Mouse (Mus musculus) heart, postnatal 0 days (tissue): ENCODE measurements at regions not wholly inside any gene's neighbourhood (a gene's known extent, or its start where the extent isn't known, plus 50 kb on each side); places are given as distances from the start of the nearest gene placed in this dataset.
A peak's percentile ranks its signal among the peaks of the same experiment; 100 is the strongest.
"Not testable (repeated sequence)": the region's sequence is repeated elsewhere in the genome, so short reads cannot be mapped to it uniquely, and the experiment has no call there.

Experiments used
- ATAC-seq: fragments of 200-750 bp; cut with Nextera tagmentation; 2 replicates; pipeline ENCODE4 v1.8.0; 2017; ENCODE audit warnings: low read depth, moderate number of reproducible peaks, moderate library complexity; ENCODE audit not compliant: insufficient read depth
- DNase-seq: peaks from one replicate; pipeline ENCODE4 v3.0.0-alpha.2; 2016; ENCODE audit warnings: low spot score
- H3K27ac ChIP-seq: fragments of 300-500 bp; sonication (generic); 2 replicates; pipeline ENCODE4 v1.5.1; 2014; ENCODE audit warnings: low read depth, mild to moderate bottlenecking
- H3K27me3 ChIP-seq: fragments of 300-500 bp; sonication (generic); 2 replicates; pipeline ENCODE4 v1.6.1; 2014; ENCODE audit warnings: low read length, mixed read lengths; ENCODE audit not compliant: control insufficient read depth, insufficient read depth
- H3K36me3 ChIP-seq: fragments of 300-500 bp; sonication (generic); replicated peaks from 2 replicates; pipeline ENCODE4 v1.6.1; 2014; ENCODE audit warnings: low read length, mixed read lengths; ENCODE audit not compliant: control insufficient read depth, insufficient read depth
- H3K4me1 ChIP-seq: fragments of 300-500 bp; sonication (generic); 2 replicates; pipeline ENCODE4 v1.6.1; 2014; ENCODE audit warnings: antibody characterized with exemption; ENCODE audit not compliant: control insufficient read depth, insufficient read depth
- H3K4me2 ChIP-seq: fragments of 300-500 bp; sonication (generic); 2 replicates; pipeline ENCODE4 v1.6.1; 2014; ENCODE audit warnings: low read depth, mild to moderate bottlenecking, low read length, moderate library complexity
- H3K4me3 ChIP-seq: fragments of 300-500 bp; sonication (generic); 2 replicates; pipeline ENCODE4 v1.5.1; 2014; ENCODE audit warnings: low read depth, low read length
- H3K9ac ChIP-seq: fragments of 300-500 bp; sonication (generic); replicated peaks from 2 replicates; pipeline ENCODE4 v1.6.1; 2014; ENCODE audit warnings: low read depth, low read length, mixed read lengths
- H3K9me3 ChIP-seq: fragments of 300-500 bp; sonication (generic); replicated peaks from 2 replicates; pipeline ENCODE4 v1.6.1; 2016; ENCODE audit warnings: low read length; ENCODE audit not compliant: control insufficient read depth
- CTCF ChIP-seq: IDR thresholded peaks from 2 replicates; pipeline ENCODE4 v1.5.1; 2016; ENCODE audit warnings: antibody characterized with exemption, control low read depth, low read depth
- EP300 ChIP-seq: IDR thresholded peaks from 2 replicates; pipeline ENCODE4 v1.6.1; 2016; ENCODE audit warnings: antibody characterized with exemption, low read depth
- WGBS: fragments of 180-500 bp; shearing (Covaris S2); extraction: QIAGEN DNeasy Blood & Tissue Kit; methylation state at CpG from one replicate; pipeline ENCODE4 v1.1.7; 2014; 5-methylcytosine and 5-hydroxymethylcytosine counted together

DNA sequence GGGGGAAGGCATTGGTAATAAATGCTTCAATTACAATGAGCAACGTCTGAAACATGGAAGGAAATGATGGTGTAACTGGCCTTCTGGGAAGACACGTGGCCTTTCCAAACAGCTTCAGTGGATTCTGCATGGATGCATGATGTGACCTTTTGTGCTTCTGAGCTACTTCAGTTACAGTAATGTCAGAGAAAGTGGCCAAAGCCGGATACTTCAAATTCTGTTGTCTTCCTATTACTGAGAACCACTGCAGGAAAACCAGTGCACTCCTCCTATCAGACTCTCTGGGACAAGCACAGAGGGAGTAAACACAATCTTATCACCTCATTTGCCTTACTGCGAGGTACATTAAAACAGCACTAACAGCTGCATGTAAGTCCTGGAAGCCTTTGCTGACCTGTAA, 113.0 kb upstream of the Cnksr3 start:
- DNase-seq (no peak), ATAC-seq (no peak)
- Histone ChIP-seq H3K9me3 (no peaks in the 10 kb centered on the region), H3K27ac (no peak overlapping the region), H3K36me3 (no peaks in the 10 kb centered on the region), H3K9ac (no peak overlapping the region), H3K4me3 (no peak overlapping the region), H3K4me2 (no peak overlapping the region), H3K4me1 (no peaks in the 10 kb centered on the region), H3K27me3 (no peaks in the 10 kb centered on the region)
- TF ChIP-seq EP300 (no peak), CTCF (no peak)
- WGBS, result 34% methylated on average over 4 of the region's 4 CpGs

DNA sequence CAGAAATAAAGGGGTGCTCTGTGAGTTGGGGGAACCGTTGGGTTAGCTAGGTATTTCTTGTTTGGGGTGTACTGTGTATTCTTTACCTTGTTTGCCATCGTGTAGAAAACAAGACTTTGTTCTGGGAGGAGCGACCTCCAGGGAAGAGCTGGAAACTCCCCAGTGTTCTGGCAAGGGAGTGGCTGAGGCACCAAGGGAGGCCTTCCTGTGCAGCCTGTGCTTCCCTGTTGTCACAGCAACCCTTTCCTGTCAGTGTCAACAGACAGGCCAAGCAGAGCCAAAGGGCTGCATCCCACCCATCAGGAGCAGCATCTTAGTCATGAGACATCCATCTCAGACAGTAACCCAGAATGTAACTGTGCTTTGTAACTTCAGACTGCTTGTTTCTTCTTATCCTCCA, 111.2 kb upstream of the Cnksr3 start:
- ATAC-seq (peak; percentile 75; the same call in 1 of the 2 replicates), DNase-seq (peak; percentile 54)
- 21% methylated on average over 3 of the region's 3 CpGs for whole genome bisulfite sequencing
- Histone ChIP-seq H3K27me3 (no peaks in the 10 kb centered on the region), H3K9me3 (no peaks in the 10 kb centered on the region), H3K36me3 (no peaks in the 10 kb centered on the region), H3K27ac (no peak overlapping the region), H3K9ac (no peak overlapping the region), H3K4me3 (no peak overlapping the region), H3K4me2 (no peak overlapping the region), H3K4me1 (no peaks in the 10 kb centered on the region)
- TF ChIP-seq EP300 (no peak), CTCF (no peak)

DNA sequence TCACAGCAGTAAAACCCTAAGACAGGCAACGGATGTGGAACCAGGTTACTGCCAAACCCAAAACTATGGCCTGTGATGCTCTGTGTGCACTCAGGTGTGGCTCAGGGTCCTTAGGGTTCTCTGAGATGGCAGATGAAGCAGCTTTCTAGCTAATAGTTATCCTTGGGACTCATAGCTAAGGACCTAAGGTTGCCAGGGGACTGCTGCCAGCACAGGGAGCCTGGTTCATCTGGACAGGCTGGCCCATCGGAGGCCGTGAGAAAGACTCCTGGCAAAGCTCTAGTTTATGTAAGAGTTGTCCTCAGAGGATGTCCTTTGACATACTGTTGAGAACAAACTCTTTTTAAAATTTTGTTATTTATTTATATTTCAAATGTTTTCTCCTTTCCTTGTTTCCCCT, 97.9 kb upstream of the Cnksr3 start:
- WGBS, result 88% methylated on average over 3 of the region's 3 CpGs
- no peaks in the 10 kb centered on the region for H3K4me1 ChIP-seq
- no peaks in the 10 kb centered on the region for H3K27me3 ChIP-seq
- H3K4me2 ChIP-seq, result no peak overlapping the region
- H3K27ac ChIP-seq, result no peak overlapping the region
- TF ChIP-seq EP300, result no peak
- no peaks in the 10 kb centered on the region for H3K9me3 ChIP-seq
- H3K36me3 ChIP-seq, result no peaks in the 10 kb centered on the region
- ATAC-seq (no peak), DNase-seq (no peak)
- H3K4me3 ChIP-seq, result no peak overlapping the region
- no peak overlapping the region for H3K9ac ChIP-seq

DNA sequence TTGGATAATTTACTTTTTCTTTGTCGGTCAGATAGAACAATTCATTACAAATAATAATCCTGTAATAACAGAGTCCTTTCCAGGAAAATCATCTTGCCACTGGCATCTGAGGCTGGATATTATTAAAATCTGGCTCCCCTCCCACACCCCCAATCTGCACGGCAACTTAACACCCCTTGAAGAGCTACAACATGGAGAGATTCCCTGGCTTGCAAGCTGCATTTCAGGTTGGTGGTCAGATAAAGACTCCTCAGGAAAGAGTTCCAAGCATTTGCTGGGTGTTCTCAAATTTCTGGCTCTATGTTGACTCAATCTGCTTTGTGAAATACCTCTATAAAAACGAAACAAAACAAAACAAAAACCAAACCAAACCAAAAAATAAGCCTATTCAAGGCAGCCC, 93.8 kb upstream of the Cnksr3 start:
- not testable (repeated sequence) for H3K4me1 ChIP-seq, ATAC-seq, H3K4me3 ChIP-seq, H3K27ac ChIP-seq, H3K4me2 ChIP-seq, H3K9me3 ChIP-seq, H3K9ac ChIP-seq, DNase-seq, H3K27me3 ChIP-seq, H3K36me3 ChIP-seq
- 43% methylated on average over 3 of the region's 3 CpGs for WGBS

DNA sequence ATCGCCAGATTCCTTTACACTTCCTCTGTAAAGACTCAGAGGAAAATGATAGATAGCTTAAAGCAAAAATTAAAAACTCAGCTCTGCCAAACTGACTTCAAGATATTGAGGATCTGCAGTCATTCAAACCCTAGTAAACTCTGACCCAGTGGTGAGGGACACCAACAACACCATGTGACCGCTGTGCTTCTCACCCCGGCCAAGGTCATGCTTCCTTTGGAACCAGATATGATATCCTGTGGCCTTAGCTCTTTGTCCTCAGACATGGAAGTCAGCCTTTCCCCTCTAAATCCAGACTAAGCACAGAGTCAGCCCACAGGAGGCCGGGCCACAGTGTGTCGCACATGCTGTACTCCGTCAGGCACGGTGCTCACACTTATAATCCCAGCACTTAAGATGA, 86.3 kb upstream of the Cnksr3 start:
- peak; percentile 69 for ATAC-seq
- Histone ChIP-seq H3K4me1 (peaks cover 6% of the 10 kb centered on the region; the same call in 1 of the 2 replicates), H3K36me3 (no peaks in the 10 kb centered on the region), H3K4me2 (no peak overlapping the region), H3K4me3 (no peak overlapping the region), H3K27me3 (no peaks in the 10 kb centered on the region), H3K9ac (no peak overlapping the region), H3K27ac (no peak overlapping the region), H3K9me3 (no peaks in the 10 kb centered on the region)
- TF ChIP-seq CTCF (no peak), EP300 (no peak)
- DNase-seq, result no peak
- WGBS, result 81% methylated on average over 7 of the region's 7 CpGs

DNA sequence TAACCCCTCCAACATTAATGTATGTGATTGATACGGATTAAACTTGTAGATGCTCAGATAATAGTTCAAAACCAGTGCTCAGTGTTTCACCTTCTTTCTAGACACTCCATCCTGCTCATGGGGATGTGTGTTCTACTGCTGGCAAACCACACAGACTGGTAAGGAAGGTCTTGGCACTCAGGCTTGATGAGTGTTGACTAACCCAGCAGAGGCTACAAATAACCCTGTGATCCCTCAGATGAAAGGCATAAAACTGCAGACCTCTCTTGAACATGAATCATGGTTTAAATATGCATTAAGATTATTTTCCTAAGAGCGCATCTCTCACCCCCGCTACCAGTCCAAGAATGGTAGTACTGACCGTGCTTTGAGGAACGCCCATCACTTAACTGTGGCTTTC, 83.9 kb upstream of the Cnksr3 start:
- 81% methylated on average over 5 of the region's 5 CpGs for WGBS
- ATAC-seq (no peak), DNase-seq (no peak)
- Histone ChIP-seq H3K4me2 (no peak overlapping the region), H3K4me3 (no peak overlapping the region), H3K36me3 (no peaks in the 10 kb centered on the region), H3K27ac (no peak overlapping the region), H3K4me1 (peaks cover 6% of the 10 kb centered on the region; the same call in 1 of the 2 replicates), H3K9me3 (no peaks in the 10 kb centered on the region), H3K9ac (no peak overlapping the region), H3K27me3 (no peaks in the 10 kb centered on the region)
- TF ChIP-seq EP300 (no peak), CTCF (no peak)
